Mouse (Mus musculus) hindbrain, embryonic 15.5 days (tissue): Measurements from ENCODE around the gene Dpf3. TPM values are rescaled to one million over a fixed set of nuclear protein-coding genes. Genes with fewer than 3 reads are reported as not detected.

Experiments
- ATAC-seq: fragments of 200-750 bp; cut with Nextera tagmentation; 2 replicates; pipeline ENCODE4 v1.8.0; 2017; ENCODE audit warnings: low read depth, moderate number of reproducible peaks, moderate TSS enrichment; ENCODE audit not compliant: low FRiP score
- H3K27ac ChIP-seq: fragments of 300-500 bp; sonication (generic); replicated peaks from 2 replicates; pipeline ENCODE4 v1.5.1; 2015; ENCODE audit warnings: mild to moderate bottlenecking, inconsistent platforms
- H3K27me3 ChIP-seq: fragments of 300-500 bp; sonication (generic); 2 replicates; pipeline ENCODE4 v1.6.1; 2015; ENCODE audit warnings: control low read depth, inconsistent platforms
- H3K36me3 ChIP-seq: fragments of 300-500 bp; sonication (generic); 2 replicates; pipeline ENCODE4 v1.6.1; 2015; ENCODE audit warnings: control low read depth, inconsistent platforms
- H3K4me1 ChIP-seq: fragments of 300-500 bp; sonication (generic); replicated peaks from 2 replicates; pipeline ENCODE4 v1.6.1; 2015; ENCODE audit warnings: control low read depth, inconsistent platforms
- H3K4me2 ChIP-seq: fragments of 300-500 bp; sonication (generic); 2 replicates; pipeline ENCODE4 v1.6.1; 2015; ENCODE audit warnings: moderate library complexity, mild to moderate bottlenecking, inconsistent platforms
- H3K4me3 ChIP-seq: fragments of 300-500 bp; sonication (generic); 2 replicates; pipeline ENCODE4 v1.5.1; 2015; ENCODE audit warnings: mild to moderate bottlenecking, inconsistent platforms
- H3K9ac ChIP-seq: fragments of 300-500 bp; sonication (generic); 2 replicates; pipeline ENCODE4 v1.6.1; 2015; ENCODE audit warnings: inconsistent platforms
- H3K9me3 ChIP-seq: fragments of 300-500 bp; sonication (generic); 2 replicates; pipeline ENCODE4 v1.6.1; 2016; ENCODE audit warnings: control low read depth, inconsistent platforms
- WGBS: fragments of 180-500 bp; shearing (Covaris S2); methylation state at CpG from one replicate; pipeline ENCODE4 v1.1.7; 2015; 5-methylcytosine and 5-hydroxymethylcytosine counted together
- polyA plus RNA-seq: library from polyadenylated mRNA; unstranded; fragments of >200 nt; fragmentation: Nextera tagmentation; extraction: Ambion mirVana; gene quantifications from 2 replicates; pipeline ENCODE4 v1.2.1, GENCODE M21; 2015

Dpf3 gene
- polyA plus RNA-seq, 1 experiment from 2014 or later, result 22.7 TPM

DNA sequence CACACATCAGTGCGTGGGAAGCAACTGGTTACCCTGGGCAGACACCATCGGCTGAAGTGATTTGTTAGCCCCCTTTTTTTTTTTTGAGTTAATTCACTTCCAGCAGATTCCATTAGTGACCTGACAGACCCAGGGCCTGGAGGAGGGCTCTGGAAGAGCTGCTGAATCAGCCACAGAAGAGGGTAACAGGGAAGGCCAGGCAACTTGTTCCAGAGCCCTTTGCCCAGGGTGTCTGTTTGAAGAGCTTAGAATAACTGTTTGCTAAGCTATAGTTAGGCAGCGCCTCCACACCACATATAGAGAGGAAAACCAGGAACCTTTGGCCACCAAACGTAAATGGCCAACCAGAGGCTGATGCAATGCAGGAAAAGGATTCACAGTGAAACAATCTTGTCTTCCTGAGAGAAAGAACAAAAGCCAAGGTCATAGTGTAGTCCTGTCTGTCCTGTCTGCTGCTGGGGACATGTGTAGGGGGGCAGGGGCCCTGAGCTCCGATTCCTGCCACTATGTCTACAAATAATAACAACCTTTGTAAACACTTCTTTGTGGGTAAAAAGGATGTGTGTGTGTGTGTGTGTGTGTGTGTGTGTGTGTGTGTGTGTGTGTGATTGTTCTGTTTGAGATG, 32.7 kb downstream of the Dpf3 start:
- H3K36me3 ChIP-seq, result no peaks in the 10 kb centered on the region
- H3K9me3 ChIP-seq, result no peaks in the 10 kb centered on the region
- 71% methylated on average over 5 of the region's 5 CpGs for WGBS
- ATAC-seq, result no peak
- no peak overlapping the region for H3K9ac ChIP-seq
- H3K4me1 ChIP-seq, result no peaks in the 10 kb centered on the region
- no peaks in the 10 kb centered on the region for H3K27me3 ChIP-seq
- H3K4me2 ChIP-seq, result no peak overlapping the region
- no peak overlapping the region for H3K4me3 ChIP-seq
- no peak overlapping the region for H3K27ac ChIP-seq

DNA sequence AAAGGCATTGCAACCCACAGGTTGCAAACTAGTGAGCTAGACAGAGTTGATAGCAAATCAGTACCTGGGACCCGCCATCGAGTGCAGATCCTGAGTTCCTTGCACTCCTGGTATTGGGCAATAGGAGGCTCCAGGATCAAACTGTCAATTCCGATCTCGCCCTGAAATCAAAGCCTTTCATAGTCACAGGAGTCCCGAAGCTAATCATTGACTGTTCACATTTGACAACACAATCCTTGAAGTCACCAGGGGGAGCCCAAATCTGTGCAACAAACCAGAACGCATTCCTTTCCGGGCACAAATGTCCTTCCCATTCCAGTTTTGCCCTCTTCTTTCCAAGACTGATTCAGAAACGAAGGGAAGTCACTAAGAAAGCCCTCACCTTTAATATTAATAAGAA, 35.7 kb downstream of the Dpf3 start:
- WGBS, result 54% methylated on average over 8 of the region's 8 CpGs
- Histone ChIP-seq H3K27me3 (no peaks in the 10 kb centered on the region), H3K4me2 (no peak overlapping the region), H3K4me1 (peaks cover 8% of the 10 kb centered on the region; the same call in 1 of the 2 replicates), H3K9me3 (no peaks in the 10 kb centered on the region), H3K36me3 (no peaks in the 10 kb centered on the region), H3K27ac (no peak overlapping the region), H3K9ac (no peak overlapping the region), H3K4me3 (no peak overlapping the region)
- no peak for ATAC-seq

DNA sequence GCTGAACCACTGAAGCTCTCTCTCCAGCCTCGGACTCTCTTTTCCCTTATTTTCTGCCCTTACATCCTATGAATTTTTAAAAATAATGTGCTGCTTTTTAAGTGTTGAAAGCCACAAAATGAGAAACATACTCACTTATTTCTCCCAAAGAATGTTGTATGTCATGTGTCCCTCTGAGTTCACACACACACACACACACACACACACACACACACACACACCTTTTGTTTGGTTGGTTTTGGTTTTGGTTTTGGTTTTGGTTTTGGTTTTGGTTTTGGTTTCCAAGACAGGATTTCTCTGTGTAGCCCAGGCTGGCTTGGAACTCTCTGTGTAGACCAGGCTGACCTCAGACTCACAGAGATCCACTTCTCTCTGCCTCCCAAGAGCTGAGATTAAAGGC, 37.0 kb downstream of the Dpf3 start:
- Histone ChIP-seq H3K36me3 (no peaks in the 10 kb centered on the region), H3K4me2 (no peak overlapping the region), H3K27me3 (no peaks in the 10 kb centered on the region), H3K9me3 (no peaks in the 10 kb centered on the region), H3K4me3 (no peak overlapping the region), H3K27ac (no peak overlapping the region), H3K9ac (no peak overlapping the region), H3K4me1 (peaks cover 8% of the 10 kb centered on the region; the same call in 1 of the 2 replicates)
- 84% methylated on average over 1 of the region's 1 CpGs for WGBS
- no peak for ATAC-seq

DNA sequence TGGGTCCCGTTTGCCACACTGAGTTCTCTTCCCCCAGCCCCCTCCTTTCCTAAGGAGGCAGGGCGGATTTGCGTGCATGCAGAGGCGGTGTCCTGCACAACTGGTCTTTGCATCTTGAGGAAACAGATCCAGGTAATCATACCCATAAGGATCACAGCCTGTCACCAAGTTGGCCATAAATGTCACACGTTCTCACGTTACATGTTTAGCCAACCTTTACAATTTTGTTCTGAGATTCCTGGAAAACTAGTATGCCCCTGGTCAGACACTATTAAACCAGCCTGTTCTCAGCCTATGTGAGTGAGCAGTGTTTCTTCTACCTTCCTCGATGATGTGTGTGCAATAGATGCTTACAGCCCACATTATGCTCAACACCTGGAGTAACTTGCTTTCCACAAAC, 38.3 kb downstream of the Dpf3 start:
- Histone ChIP-seq H3K4me3 (no peak overlapping the region), H3K27ac (no peak overlapping the region), H3K4me1 (peaks cover 8% of the 10 kb centered on the region; the same call in 1 of the 2 replicates), H3K4me2 (no peak overlapping the region), H3K9ac (no peak overlapping the region), H3K27me3 (no peaks in the 10 kb centered on the region), H3K36me3 (no peaks in the 10 kb centered on the region), H3K9me3 (no peaks in the 10 kb centered on the region)
- no peak for ATAC-seq
- 92% methylated on average over 7 of the region's 7 CpGs for WGBS

DNA sequence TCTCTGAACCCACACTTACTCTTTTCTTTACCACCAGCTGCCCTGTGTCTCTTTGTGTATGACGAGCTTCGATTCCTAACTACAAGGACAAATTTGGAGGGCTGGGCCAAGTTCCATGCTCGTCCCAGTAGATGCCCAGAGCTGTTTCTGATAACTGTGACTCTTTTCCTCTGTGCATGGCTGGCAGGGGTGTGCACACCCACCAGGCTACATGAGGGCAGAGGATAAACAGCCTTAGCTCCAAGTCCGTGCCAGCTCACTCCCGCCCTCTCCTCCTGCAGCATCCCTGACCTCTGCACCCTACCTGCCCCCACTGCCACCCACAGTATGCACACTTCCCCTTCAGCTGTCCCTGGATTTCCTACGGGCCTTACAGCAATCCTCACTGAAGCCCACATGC, 41.9 kb downstream of the Dpf3 start:
- Histone ChIP-seq H3K9ac (no peak overlapping the region), H3K9me3 (no peaks in the 10 kb centered on the region), H3K27me3 (no peaks in the 10 kb centered on the region), H3K4me3 (no peak overlapping the region), H3K36me3 (no peaks in the 10 kb centered on the region), H3K4me2 (no peak overlapping the region), H3K27ac (no peak overlapping the region), H3K4me1 (peaks cover 8% of the 10 kb centered on the region; the same call in 1 of the 2 replicates)
- 75% methylated on average over 6 of the region's 6 CpGs for WGBS
- ATAC-seq, result no peak

DNA sequence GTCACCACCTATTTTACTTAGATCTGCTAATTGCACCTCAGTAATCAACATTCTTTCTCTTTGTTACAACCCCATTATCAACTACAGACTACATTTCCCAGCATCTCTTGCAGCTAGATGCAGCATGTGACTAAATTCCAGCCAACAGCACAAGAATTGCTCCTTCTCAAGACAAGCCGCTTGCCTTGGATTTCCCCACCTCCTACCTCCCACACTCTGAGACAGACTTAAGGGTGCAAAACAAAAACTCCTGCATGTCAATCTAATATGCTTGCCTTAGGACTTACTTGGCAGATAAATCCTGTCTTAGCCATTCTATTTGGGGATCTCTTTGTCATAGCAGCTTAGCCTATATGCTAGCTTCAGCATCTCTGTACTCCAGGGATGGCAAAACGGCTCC, 43.1 kb downstream of the Dpf3 start:
- H3K36me3 ChIP-seq, result no peaks in the 10 kb centered on the region
- H3K9ac ChIP-seq, result no peak overlapping the region
- H3K4me1 ChIP-seq, result peaks cover 8% of the 10 kb centered on the region; the same call in 1 of the 2 replicates
- ATAC-seq, result no peak
- no peak overlapping the region for H3K4me2 ChIP-seq
- WGBS, result 81% methylated on average over 2 of the region's 2 CpGs
- H3K27ac ChIP-seq, result no peak overlapping the region
- H3K27me3 ChIP-seq, result no peaks in the 10 kb centered on the region
- H3K4me3 ChIP-seq, result no peak overlapping the region
- H3K9me3 ChIP-seq, result no peaks in the 10 kb centered on the region

DNA sequence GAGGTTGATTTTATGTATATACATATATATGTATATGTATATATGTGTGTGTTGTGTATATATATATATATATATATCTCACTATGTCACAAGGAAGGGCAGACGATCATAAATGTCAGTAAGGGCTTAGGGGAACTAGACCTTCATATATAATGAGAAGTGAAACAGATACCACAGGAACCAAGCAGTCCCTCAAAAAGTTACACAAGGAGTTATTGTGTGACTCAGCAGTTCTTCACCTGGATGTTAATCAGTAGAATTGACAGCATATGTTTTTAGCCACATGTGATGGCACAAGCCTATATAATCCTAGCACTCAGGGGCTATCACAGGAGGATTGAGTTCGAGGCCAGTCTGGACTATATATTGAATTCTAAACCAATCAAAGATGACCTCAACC, 49.5 kb downstream of the Dpf3 start:
- no peak overlapping the region for H3K9ac ChIP-seq
- H3K4me1 ChIP-seq, result no peaks in the 10 kb centered on the region
- no peak for ATAC-seq
- H3K4me3 ChIP-seq, result no peak overlapping the region
- no peaks in the 10 kb centered on the region for H3K9me3 ChIP-seq
- no peak overlapping the region for H3K4me2 ChIP-seq
- no peaks in the 10 kb centered on the region for H3K27me3 ChIP-seq
- H3K36me3 ChIP-seq, result no peaks in the 10 kb centered on the region
- H3K27ac ChIP-seq, result no peak overlapping the region
- 89% methylated on average over 2 of the region's 2 CpGs for WGBS

DNA sequence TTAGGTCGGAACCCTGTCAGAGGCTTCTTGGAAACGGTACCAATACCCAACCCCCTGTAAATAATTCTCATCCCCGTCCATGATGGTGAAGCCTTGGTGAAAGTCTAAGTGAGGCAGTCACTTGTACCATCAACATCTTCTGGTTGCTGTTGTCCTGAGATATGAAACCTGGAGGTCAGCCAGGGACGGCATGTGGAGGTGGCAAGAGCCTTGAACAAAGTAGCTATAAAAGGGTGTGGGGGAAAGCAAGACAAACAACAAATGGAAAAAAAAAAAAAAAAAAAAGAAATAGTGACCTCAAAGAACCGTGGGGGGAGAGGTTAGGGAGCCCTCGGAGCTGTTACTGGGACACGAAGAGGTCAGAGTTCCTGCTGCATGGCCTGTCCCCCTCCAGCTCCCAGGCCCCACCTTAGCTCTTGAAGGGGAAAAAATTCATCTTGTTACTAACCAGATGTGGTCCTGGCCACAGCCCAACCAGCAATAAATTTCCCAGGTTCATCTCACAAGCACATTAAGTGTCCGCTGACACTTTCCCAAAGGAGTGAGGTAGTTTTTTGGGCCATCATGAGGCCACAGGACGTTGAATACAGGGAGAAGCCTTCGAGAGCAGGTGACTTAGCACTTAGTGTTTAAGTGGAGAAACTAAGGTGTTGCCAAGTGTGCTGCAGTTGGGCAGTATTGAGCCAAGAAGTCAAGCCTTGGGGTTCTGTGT, 53.4 kb downstream of the Dpf3 start:
- Histone ChIP-seq H3K27ac (no peak overlapping the region), H3K9me3 (no peaks in the 10 kb centered on the region), H3K4me3 (no peak overlapping the region), H3K27me3 (no peaks in the 10 kb centered on the region), H3K4me2 (no peak overlapping the region), H3K9ac (no peak overlapping the region), H3K4me1 (no peaks in the 10 kb centered on the region), H3K36me3 (no peaks in the 10 kb centered on the region)
- WGBS, result 64% methylated on average over 10 of the region's 10 CpGs
- no peak for ATAC-seq

DNA sequence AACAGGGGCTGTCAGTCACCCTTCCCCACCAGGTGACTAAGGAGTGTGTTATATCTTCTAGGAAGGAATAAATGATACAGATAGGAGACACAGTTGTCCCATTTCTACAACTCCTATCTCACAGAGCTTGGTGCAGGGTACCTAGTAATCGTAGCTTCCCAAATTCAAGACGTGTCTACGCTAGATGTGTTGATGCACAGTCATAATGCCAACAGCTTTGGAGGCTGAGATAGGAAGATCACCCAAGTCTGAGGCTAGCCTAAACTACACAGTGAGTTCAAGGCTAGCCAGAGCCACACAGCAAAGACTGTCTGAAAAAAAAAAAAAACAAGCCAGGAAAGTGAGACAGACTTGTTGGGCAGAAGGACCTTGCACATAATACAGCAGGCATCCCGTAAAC, 54.1 kb downstream of the Dpf3 start:
- no peaks in the 10 kb centered on the region for H3K9me3 ChIP-seq
- no peaks in the 10 kb centered on the region for H3K4me1 ChIP-seq
- H3K27ac ChIP-seq, result no peak overlapping the region
- WGBS, result 97% methylated on average over 4 of the region's 4 CpGs
- H3K4me2 ChIP-seq, result no peak overlapping the region
- H3K9ac ChIP-seq, result no peak overlapping the region
- no peak for ATAC-seq
- H3K4me3 ChIP-seq, result no peak overlapping the region
- no peaks in the 10 kb centered on the region for H3K27me3 ChIP-seq
- no peaks in the 10 kb centered on the region for H3K36me3 ChIP-seq

DNA sequence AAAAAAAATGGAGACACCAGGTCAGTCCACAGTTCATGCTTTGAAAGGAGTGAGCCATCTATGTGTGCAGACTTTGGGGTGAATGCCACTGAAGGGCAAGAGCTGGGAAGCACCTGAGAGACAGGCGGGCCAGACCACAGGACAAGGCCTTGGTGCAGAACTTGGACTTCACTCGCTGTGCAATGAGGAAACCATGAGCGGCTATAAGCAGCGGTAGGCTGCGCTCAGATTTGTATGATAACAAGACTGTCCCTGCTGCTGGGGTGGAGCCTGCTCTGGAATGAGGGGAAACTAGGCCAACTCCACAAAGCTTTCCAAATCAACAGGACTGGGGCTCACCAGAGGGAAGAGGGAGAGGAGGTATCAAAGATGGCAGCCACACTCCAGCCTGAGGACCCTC, 57.3 kb downstream of the Dpf3 start:
- ATAC-seq, result no peak

DNA sequence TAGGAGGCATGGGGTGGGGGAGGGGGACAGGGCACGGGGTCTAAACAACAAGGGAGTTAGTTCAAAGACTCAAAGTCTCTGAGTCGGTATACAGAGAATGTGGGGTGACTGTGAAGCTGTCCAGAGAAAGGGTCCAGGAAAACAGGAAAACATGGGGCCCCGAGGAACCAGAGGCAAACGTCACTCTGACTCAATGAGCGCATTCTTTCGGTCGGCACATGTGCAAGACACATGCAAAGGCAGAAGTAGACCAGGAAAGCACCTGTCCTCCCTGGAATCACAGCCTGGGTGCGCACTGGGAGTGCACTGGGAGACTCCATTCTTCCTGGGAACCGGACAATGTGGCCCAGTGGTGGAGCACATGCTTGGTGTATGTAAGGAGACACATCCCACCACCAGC, 59.5 kb downstream of the Dpf3 start:
- 58% methylated on average over 9 of the region's 9 CpGs for WGBS
- ATAC-seq, result no peak
- H3K27me3 ChIP-seq, result no peaks in the 10 kb centered on the region

More for the DNA sequence above, 57.3 kb downstream of the Dpf3 start:
- H3K27ac ChIP-seq, result no peak overlapping the region
- no peaks in the 10 kb centered on the region for H3K9me3 ChIP-seq
- no peak overlapping the region for H3K4me2 ChIP-seq
- WGBS, result 89% methylated on average over 5 of the region's 5 CpGs
- H3K4me3 ChIP-seq, result no peak overlapping the region
- H3K36me3 ChIP-seq, result no peaks in the 10 kb centered on the region
- H3K4me1 ChIP-seq, result peaks cover 3% of the 10 kb centered on the region
- H3K27me3 ChIP-seq, result no peaks in the 10 kb centered on the region
- H3K9ac ChIP-seq, result no peak overlapping the region

DNA sequence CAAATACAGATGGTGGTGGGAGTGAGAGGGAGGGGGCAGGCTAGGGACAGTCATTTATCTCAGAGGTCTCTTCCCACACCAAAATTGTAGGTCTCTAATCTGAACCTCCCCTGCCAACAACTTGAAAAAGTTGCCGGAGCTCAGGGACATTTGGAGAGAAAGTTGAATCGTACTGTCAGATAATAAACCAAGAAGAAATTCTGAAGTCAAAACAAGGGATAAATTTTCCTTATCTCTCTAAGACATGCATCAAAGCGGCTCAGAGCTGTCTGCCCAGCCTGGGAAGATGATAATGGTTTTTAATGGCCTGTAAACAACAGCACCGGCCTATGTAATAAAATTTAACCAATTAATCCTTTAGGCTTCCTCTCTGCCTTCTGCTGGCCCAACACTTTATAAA, 59.9 kb downstream of the Dpf3 start:
- H3K4me1 ChIP-seq, result peaks cover 14% of the 10 kb centered on the region
- H3K9ac ChIP-seq, result no peak overlapping the region
- H3K27ac ChIP-seq, result no peak overlapping the region
- no peaks in the 10 kb centered on the region for H3K36me3 ChIP-seq
- no peak overlapping the region for H3K4me3 ChIP-seq
- H3K4me2 ChIP-seq, result no peak overlapping the region
- no peaks in the 10 kb centered on the region for H3K27me3 ChIP-seq
- ATAC-seq, result no peak
- 59% methylated on average over 4 of the region's 4 CpGs for WGBS
- H3K9me3 ChIP-seq, result no peaks in the 10 kb centered on the region

More for the DNA sequence above, 59.5 kb downstream of the Dpf3 start:
- Histone ChIP-seq H3K9ac (no peak overlapping the region), H3K4me1 (peaks cover 14% of the 10 kb centered on the region), H3K36me3 (no peaks in the 10 kb centered on the region), H3K4me3 (no peak overlapping the region), H3K4me2 (no peak overlapping the region), H3K9me3 (no peaks in the 10 kb centered on the region), H3K27ac (no peak overlapping the region)
